Mouse (Mus musculus) cerebellum, adult 18-20 months (tissue): ENCODE results near the gene Dpysl4.

Experiments
- DNase-seq, 2 experiments: peaks; one replicate each; pipeline ENCODE4 v3.0.0; 2021

The Dpysl4 gene

GRCm38 (mm10) chr7:139085629-139086194 lies at the start of gene Dpysl4:
Dpysl4 (plus strand) TSS chr7:139086001.
- peak; percentile 95 to 96 for DNase-seq

GRCm38 (mm10) chr7:139063406-139063805 lies 22.4 kb upstream of the Dpysl4 start:
- DNase-seq: no peak

- DNase-seq: peak; percentile 87 to 90
Observed at GRCm38 (mm10) chr7:139068182-139068623, 17.6 kb upstream of the Dpysl4 start.

GRCm38 (mm10) chr7:139074189-139074588 lies 11.6 kb upstream of the Dpysl4 start:
- DNase-seq: no peak

- no peak for DNase-seq
Observed at GRCm38 (mm10) chr7:139075054-139075794, 10.6 kb upstream of the Dpysl4 start.

- peak; percentile 62 to 71 for DNase-seq
Observed at GRCm38 (mm10) chr7:139077283-139077682, 8.5 kb upstream of the Dpysl4 start.

GRCm38 (mm10) chr7:139078181-139078580 lies 7.6 kb upstream of the Dpysl4 start:
- DNase-seq: peak in 1 of 2 experiments; percentile 37

- no peak for DNase-seq
Observed at GRCm38 (mm10) chr7:139079141-139079540, 6.7 kb upstream of the Dpysl4 start.

- peak in 1 of 2 experiments; percentile 44 for DNase-seq
Observed at GRCm38 (mm10) chr7:139080714-139081113, 5.1 kb upstream of the Dpysl4 start.

- no peak for DNase-seq
Observed at GRCm38 (mm10) chr7:139081158-139081557, 4.6 kb upstream of the Dpysl4 start.

GRCm38 (mm10) chr7:139082281-139082680 lies 3.5 kb upstream of the Dpysl4 start:
- DNase-seq: no peak

- DNase-seq: no peak
Observed at GRCm38 (mm10) chr7:139084316-139084715, 1.5 kb upstream of the Dpysl4 start.

GRCm38 (mm10) chr7:139086195-139087158 lies 676 bp downstream of the Dpysl4 start:
- DNase-seq: peak; percentile 59 to 76

- peak; percentile 69 to 78 for DNase-seq
Observed at GRCm38 (mm10) chr7:139087801-139088200, 2.0 kb downstream of the Dpysl4 start.

GRCm38 (mm10) chr7:139089892-139090874 lies 4.4 kb downstream of the Dpysl4 start:
- DNase-seq: peak in 1 of 2 experiments; percentile 52

GRCm38 (mm10) chr7:139091681-139092080 lies 5.9 kb downstream of the Dpysl4 start:
- peak in 1 of 2 experiments; percentile 39 for DNase-seq

GRCm38 (mm10) chr7:139092676-139093075 lies 6.9 kb downstream of the Dpysl4 start:
- no peak for DNase-seq

- peak; percentile 84 to 93 for DNase-seq
Observed at GRCm38 (mm10) chr7:139093124-139093523, 7.3 kb downstream of the Dpysl4 start.

- DNase-seq: peak in 1 of 2 experiments; percentile 33
Observed at GRCm38 (mm10) chr7:139093781-139094180, 8.0 kb downstream of the Dpysl4 start.

GRCm38 (mm10) chr7:139094761-139095160 lies 9.0 kb downstream of the Dpysl4 start:
- peak; percentile 95 to 97 for DNase-seq

- DNase-seq: peak in 1 of 2 experiments; percentile 50
Observed at GRCm38 (mm10) chr7:139095282-139095681, 9.5 kb downstream of the Dpysl4 start.

GRCm38 (mm10) chr7:139096399-139096798 lies 10.6 kb downstream of the Dpysl4 start:
- DNase-seq: peak in 1 of 2 experiments; percentile 35
